Mouse (Mus musculus) CH12.LX (cell line): Measurements from ENCODE around the gene Zfp451. TPM values are rescaled to one million over a fixed set of nuclear protein-coding genes. Genes with fewer than 3 reads are reported as not detected.
A peak's percentile ranks its signal among the peaks of the same experiment; 100 is the strongest.

ENCODE experiments used
- DNase-seq: peaks from one replicate; pipeline ENCODE4 v3.0.0-alpha.2; 2013; ENCODE audit errors: extremely low read depth
- H3K27ac ChIP-seq: 2 replicates; pipeline ENCODE4 v1.5.1; 2012; ENCODE audit warnings: low read depth, mild to moderate bottlenecking, control low read depth, moderate library complexity; ENCODE audit not compliant: insufficient read depth
- H3K27me3 ChIP-seq: replicated peaks from 2 replicates; pipeline ENCODE3; 2012; ENCODE audit warnings: inconsistent platforms
- H3K36me3 ChIP-seq, 2 experiments: replicated peaks in 1 of 2; 2 replicates each; pipeline versions ENCODE3 to v1.6.1; 2012; ENCODE audit warnings: inconsistent platforms in 1 of 2, low read length in 1 of 2, mild to moderate bottlenecking in 1 of 2, mixed read lengths in 1 of 2, moderate library complexity in 1 of 2; ENCODE audit not compliant: control insufficient read depth in 1 of 2, insufficient read depth in 1 of 2
- H3K4me1 ChIP-seq, 2 experiments: 2 replicates each; pipeline ENCODE4 v1.6.1; 2012; ENCODE audit warnings: inconsistent platforms in 1 of 2, moderate library complexity in 1 of 2; ENCODE audit not compliant: insufficient read depth in 2 of 2, control insufficient read depth in 1 of 2
- H3K4me2 ChIP-seq: 2 replicates; pipeline ENCODE4 v1.6.1; 2012; ENCODE audit warnings: low read depth, mild to moderate bottlenecking, control low read depth; ENCODE audit not compliant: poor library complexity, insufficient read depth, severe bottlenecking
- H3K4me3 ChIP-seq, 3 experiments: fragments of 150-350 bp in 1 of 3; sonication (generic) in 1 of 3; replicated peaks in 1 of 3; 2 replicates each; pipeline versions ENCODE3 to v1.5.1; 2011 to 2012; ENCODE audit warnings: low read depth in 2 of 3, low read length in 2 of 3, mild to moderate bottlenecking in 2 of 3, moderate library complexity in 2 of 3, control low read depth in 1 of 3, improper control_type of control experiment in 1 of 3, inconsistent platforms in 1 of 3, mixed read lengths in 1 of 3; ENCODE audit not compliant: poor library complexity in 1 of 3
- H3K79me2 ChIP-seq: replicated peaks from 2 replicates; pipeline ENCODE4 v1.6.1; 2012; ENCODE audit warnings: mild to moderate bottlenecking, moderate library complexity; ENCODE audit not compliant: control insufficient read depth, poor library complexity, insufficient read depth, severe bottlenecking; ENCODE audit errors: extremely low read depth
- H3K9ac ChIP-seq: 2 replicates; pipeline ENCODE4 v1.6.1; 2012; ENCODE audit warnings: low read depth, mild to moderate bottlenecking, control low read depth, moderate library complexity; ENCODE audit not compliant: insufficient read depth
- H3K9me3 ChIP-seq: replicated peaks from 2 replicates; pipeline ENCODE3; 2012; ENCODE audit warnings: low read length, inconsistent platforms, mixed read lengths
- BHLHE40 ChIP-seq: IDR thresholded peaks from 2 replicates; pipeline ENCODE4 v1.6.1; 2011; ENCODE audit warnings: mild to moderate bottlenecking, low read depth, low read length, improper control_type of control experiment
- CHD1 ChIP-seq: IDR thresholded peaks from 2 replicates; pipeline ENCODE4 v1.6.1; 2012; ENCODE audit warnings: low read depth, low read length, improper control_type of control experiment, inconsistent platforms
- CHD2 ChIP-seq: IDR thresholded peaks from 2 replicates; pipeline ENCODE4 v1.6.1; 2011; ENCODE audit warnings: low read length, improper control_type of control experiment
- CTCF ChIP-seq, 2 experiments: IDR thresholded peaks in 1 of 2; conservative IDR thresholded peaks in 1 of 2; 2 replicates each; pipeline ENCODE4 v1.5.1; 2011 to 2012; ENCODE audit warnings: low read depth in 2 of 2, low read length in 2 of 2, improper control_type of control experiment in 1 of 2, inconsistent platforms in 1 of 2, mild to moderate bottlenecking in 1 of 2, moderate library complexity in 1 of 2
- EP300 ChIP-seq: IDR thresholded peaks from 2 replicates; pipeline ENCODE4 v1.6.1; 2011; ENCODE audit warnings: low read length, improper control_type of control experiment
- ETS1 ChIP-seq: conservative IDR thresholded peaks from 2 replicates; pipeline ENCODE4 v1.6.1; 2012; ENCODE audit warnings: low read depth, mild to moderate bottlenecking, inconsistent platforms, low read length, improper control_type of control experiment, moderate library complexity
- GABPA ChIP-seq: IDR thresholded peaks from 2 replicates; pipeline ENCODE4 v1.6.1; 2012; ENCODE audit warnings: low read depth, low read length, improper control_type of control experiment, inconsistent platforms; ENCODE audit not compliant: insufficient replicate concordance
- HCFC1 ChIP-seq: IDR thresholded peaks from 2 replicates; pipeline ENCODE4 v1.6.1; 2012; ENCODE audit warnings: low read depth, mild to moderate bottlenecking, inconsistent platforms, low read length, improper control_type of control experiment
- IRF4 ChIP-seq: IDR thresholded peaks from 2 replicates; pipeline ENCODE4 v1.6.1; 2014; ENCODE audit warnings: low read depth, mild to moderate bottlenecking, inconsistent platforms, low read length, improper control_type of control experiment
- JUN ChIP-seq: IDR thresholded peaks from 2 replicates; pipeline ENCODE4 v1.6.1; 2011; ENCODE audit warnings: low read depth, mild to moderate bottlenecking, low read length, improper control_type of control experiment, moderate library complexity; ENCODE audit not compliant: insufficient read depth
- JUND ChIP-seq: conservative IDR thresholded peaks from 2 replicates; pipeline ENCODE4 v1.6.1; 2011; ENCODE audit warnings: low read depth, low read length, improper control_type of control experiment
- KAT2A ChIP-seq: IDR thresholded peaks from 2 replicates; pipeline ENCODE4 v1.6.1; 2012; ENCODE audit warnings: low read length, improper control_type of control experiment, inconsistent platforms; ENCODE audit not compliant: insufficient replicate concordance
- MAFK ChIP-seq: IDR thresholded peaks from 2 replicates; pipeline ENCODE4 v1.6.1; 2011; ENCODE audit warnings: low read length, improper control_type of control experiment; ENCODE audit not compliant: insufficient replicate concordance
- MAX ChIP-seq: IDR thresholded peaks from 2 replicates; pipeline ENCODE4 v1.6.1; 2011; ENCODE audit warnings: low read length, improper control_type of control experiment
- MAZ ChIP-seq: IDR thresholded peaks from 2 replicates; pipeline ENCODE4 v1.6.1; 2012; ENCODE audit warnings: low read depth, mild to moderate bottlenecking, inconsistent platforms, low read length, improper control_type of control experiment, moderate library complexity
- MEF2A ChIP-seq: IDR thresholded peaks from 2 replicates; pipeline ENCODE4 v1.6.1; 2014; ENCODE audit warnings: low read depth, mild to moderate bottlenecking, inconsistent platforms, low read length, improper control_type of control experiment, borderline replicate concordance
- MYC ChIP-seq: IDR thresholded peaks from 2 replicates; pipeline ENCODE4 v1.6.1; 2011; ENCODE audit warnings: low read depth, mild to moderate bottlenecking, improper control_type of control experiment, low read length
- NELFE ChIP-seq: IDR thresholded peaks from 2 replicates; pipeline ENCODE4 v1.6.1; 2011; ENCODE audit warnings: low read depth, low read length, improper control_type of control experiment
- PAX5 ChIP-seq: IDR thresholded peaks from 2 replicates; pipeline ENCODE4 v1.6.1; 2012; ENCODE audit warnings: low read length, inconsistent platforms, mixed read lengths
- POLR2A ChIP-seq: IDR thresholded peaks from 2 replicates; pipeline ENCODE4 v1.6.1; 2011; ENCODE audit warnings: low read depth, mild to moderate bottlenecking, improper control_type of control experiment, low read length
- RCOR1 ChIP-seq: conservative IDR thresholded peaks from 2 replicates; pipeline ENCODE4 v1.6.1; 2012; ENCODE audit warnings: low read depth, mild to moderate bottlenecking, inconsistent platforms, low read length, improper control_type of control experiment
- SIN3A ChIP-seq: IDR thresholded peaks from 2 replicates; pipeline ENCODE4 v1.6.1; 2012; ENCODE audit warnings: low read length, improper control_type of control experiment, inconsistent platforms
- SMC3 ChIP-seq: IDR thresholded peaks from 2 replicates; pipeline ENCODE4 v1.6.1; 2011; ENCODE audit warnings: low read depth, low read length, improper control_type of control experiment
- TBP ChIP-seq: conservative IDR thresholded peaks from 2 replicates; pipeline ENCODE4 v1.6.1; 2011; ENCODE audit warnings: low read depth, low read length, improper control_type of control experiment
- TCF12 ChIP-seq: IDR thresholded peaks from 2 replicates; pipeline ENCODE4 v1.6.1; 2014; ENCODE audit warnings: low read depth, mild to moderate bottlenecking, inconsistent platforms, low read length, improper control_type of control experiment
- UBTF ChIP-seq: IDR thresholded peaks from 2 replicates; pipeline ENCODE4 v1.6.1; 2012; ENCODE audit warnings: low read depth, mild to moderate bottlenecking, inconsistent platforms, low read length, improper control_type of control experiment, moderate library complexity
- USF1 ChIP-seq: IDR thresholded peaks from 2 replicates; pipeline ENCODE4 v1.6.1; 2014; ENCODE audit warnings: low read depth, mild to moderate bottlenecking, inconsistent platforms, low read length, improper control_type of control experiment
- USF2 ChIP-seq: conservative IDR thresholded peaks from 2 replicates; pipeline ENCODE4 v1.6.1; 2011; ENCODE audit warnings: low read depth, low read length, improper control_type of control experiment
- ZC3H11A ChIP-seq: IDR thresholded peaks from 2 replicates; pipeline ENCODE4 v1.6.1; 2012; ENCODE audit warnings: low read depth, mild to moderate bottlenecking, inconsistent platforms, low read length, improper control_type of control experiment
- ZMIZ1 ChIP-seq: IDR thresholded peaks from 2 replicates; pipeline ENCODE4 v1.6.1; 2012; ENCODE audit warnings: low read depth, mild to moderate bottlenecking, inconsistent platforms, low read length, improper control_type of control experiment
- ZNF384 ChIP-seq: IDR thresholded peaks from 2 replicates; pipeline ENCODE4 v1.6.1; 2012; ENCODE audit warnings: low read depth, low read length, improper control_type of control experiment, inconsistent platforms
- dilution Hi-C: fragments of 300-500 bp; cut with MboI; formaldehyde crosslinking; loops from 2 replicates; pipeline ENCODE4 v1.14.3; 2020; ENCODE audit warnings: low sequenced_read_pairs; ENCODE audit not compliant: extremely low pct_unique_long_range_greater_than_20kb, extremely low pct_ligation_motif_present
- in situ Hi-C: fragments of 300-500 bp; cut with MboI; formaldehyde crosslinking; loops from 3 replicates; pipeline ENCODE4 v1.14.3; 2019; ENCODE audit warnings: low sequenced_read_pairs, low pct_ligation_motif_present, low pct_unique_long_range_greater_than_20kb, mixed read lengths
- polyA plus RNA-seq: library from polyadenylated mRNA; unstranded; fragments of >175 nt; gene quantifications from 2 replicates; pipeline ENCODE4 v1.2.1, GENCODE M21; 2012; ENCODE audit warnings: low read depth; ENCODE audit not compliant: insufficient read length
- total RNA-seq, 2 experiments: library from RNA; depleted of rRNA; stranded (reverse); fragments of 300-350 nt in 1 of 2; fragments of >200 nt in 1 of 2; gene quantifications; 2 replicates each; pipeline ENCODE4 v1.2.3; 2012 to 2014

Zfp451 gene
- total and polyA plus RNA-seq, 3 experiments = 13.9 to 23.0 (median 20.5) TPM

DNA sequence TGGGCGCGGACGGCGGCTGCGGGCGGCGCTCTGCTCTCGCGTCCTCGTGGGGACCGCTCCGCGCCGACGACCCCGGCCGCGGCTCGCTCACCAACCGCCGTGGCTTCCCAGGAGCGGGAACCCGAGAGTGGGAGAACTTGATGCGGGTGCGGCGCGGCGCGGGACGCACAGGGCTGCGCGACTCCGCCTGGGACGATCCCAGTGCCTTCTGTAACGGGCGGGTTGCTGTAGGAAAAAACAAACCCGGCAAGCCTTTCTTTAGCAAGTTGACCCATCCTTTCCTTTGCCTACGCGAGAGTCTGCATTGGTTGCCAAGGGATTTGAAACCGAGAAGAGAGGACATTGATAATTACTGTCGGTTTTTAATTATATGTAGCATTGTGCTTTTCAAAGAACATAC, 94.2 kb downstream of the Zfp451 start:
- in situ Hi-C loops = loop anchor here (5.0 kb wide), 1 partner anchor 33 kb away; no protein-coding TSS in a partner anchor
- Histone ChIP-seq H3K4me2 (0 out of 2 replicates have a peak overlapping the region, but pooled peaks have one; percentile 91), H3K9ac (peak overlapping the region; percentile 94), H3K27ac (peak overlapping the region; percentile 81), H3K4me3 (peak overlapping the region; percentile 80 to 98 (median 89)), H3K4me1 (peaks cover 3 to 22% of the 10 kb centered on the region in 2 experiments), H3K27me3 (no peaks in the 10 kb centered on the region), H3K36me3 (peaks cover 26 to 34% of the 10 kb centered on the region in 2 experiments), H3K9me3 (no peaks in the 10 kb centered on the region), H3K79me2 (peaks cover 16% of the 10 kb centered on the region)
- dilution Hi-C loops = no loop called here
- DNase-seq = peak; percentile 33
- TF ChIP-seq CHD2 (no peak), BHLHE40 (no peak), SIN3A (no peak), MYC (no peak), JUN (no peak), CTCF (conservative IDR thresholded peaks at IDR 0.05 in 1 of 2, IDR thresholded peaks at IDR 0.05 in 1 of 2; ENCODE audit: low read depth in 2 of 2, low read length in 2 of 2) (no peak)

DNA sequence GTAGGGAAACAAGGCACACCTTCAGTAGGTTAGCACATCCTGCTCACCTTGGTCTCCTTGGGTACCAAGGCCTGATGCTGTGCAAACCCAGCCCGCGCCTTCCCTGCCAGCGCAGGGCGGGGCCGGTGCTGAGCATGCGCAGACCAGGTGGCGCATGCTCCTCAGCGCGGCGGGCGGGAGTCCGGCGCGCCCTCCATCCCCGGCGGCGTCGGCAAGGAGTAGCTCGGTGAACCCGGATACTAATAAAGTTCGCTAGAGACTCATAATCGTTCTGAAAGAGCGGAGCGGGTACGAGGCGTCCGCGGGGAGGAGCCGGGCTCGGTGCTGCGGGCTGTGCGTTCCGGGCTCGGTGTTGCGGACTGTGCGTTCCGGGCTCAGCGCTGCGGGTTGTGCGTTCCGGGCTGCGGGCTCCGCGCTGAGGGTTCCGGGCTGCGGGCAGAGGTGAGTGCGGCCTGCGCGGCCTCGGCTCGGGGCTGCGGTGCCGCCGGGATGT, 94.6 kb downstream of the Zfp451 start, which contains the start of gene Rab23:
Gene Rab23 (plus strand): TSS at position 155 of the 493 bp plus-strand sequence.
- H3K36me3 ChIP-seq = peaks cover 21 to 29% of the 10 kb centered on the region in 2 experiments
- peak within 1 kb of the TSS; percentile 81 for H3K27ac ChIP-seq
- in situ Hi-C loops (loop anchor here (5.0 kb wide), 1 partner anchor 32 kb away; no protein-coding TSS in a partner anchor), dilution Hi-C loops (no loop called here)
- H3K9me3 ChIP-seq = no peaks in the 10 kb centered on the region
- DNase-seq = peak; percentile 77
- H3K4me1 ChIP-seq = peaks cover 3 to 22% of the 10 kb centered on the region in 2 experiments
- peak within 1 kb of the TSS; percentile 91 for H3K4me2 ChIP-seq
- no peaks in the 10 kb centered on the region for H3K27me3 ChIP-seq
- H3K4me3 ChIP-seq = peak within 1 kb of the TSS; percentile 80 to 98 (median 89)
- peaks cover 16% of the 10 kb centered on the region for H3K79me2 ChIP-seq
- H3K9ac ChIP-seq = peak within 1 kb of the TSS; percentile 94
- TF ChIP-seq EP300 (no peak), MAFK (no peak), ZNF384 (no peak), MEF2A (peak; percentile 22; the same call in 1 of the 2 replicates), ETS1 (no peak), POLR2A (peak; percentile 85), SMC3 (no peak), USF2 (no peak), UBTF (peak; percentile 79), CHD1 (no peak), HCFC1 (peak; percentile 75), TBP (0 out of 2 replicates have a peak, but pooled peaks have one; percentile 45), USF1 (no peak), SIN3A (0 out of 2 replicates have a peak, but pooled peaks have one; percentile 51), ZC3H11A (no peak), MAZ (0 out of 2 replicates have a peak, but pooled peaks have one; percentile 35), MAX (no peak), IRF4 (0 out of 2 replicates have a peak, but pooled peaks have one; percentile 15), ZMIZ1 (no peak), BHLHE40 (0 out of 2 replicates have a peak, but pooled peaks have one; percentile 1), KAT2A (0 out of 2 replicates have a peak, but pooled peaks have one; percentile 51), RCOR1 (no peak), JUN (no peak), JUND (no peak), MYC (no peak), GABPA (no peak), CTCF (conservative IDR thresholded peaks at IDR 0.05 in 1 of 2, IDR thresholded peaks at IDR 0.05 in 1 of 2; ENCODE audit: low read depth in 2 of 2, low read length in 2 of 2) (no peak), PAX5 (no peak), TCF12 (peak; percentile 75), NELFE (peak; percentile 77; the same call in 1 of the 2 replicates), CHD2 (no peak)
